Mouse (Mus musculus): ENCODE measurements around the gene Mrgprb8. TPM values are rescaled to one million over a fixed set of nuclear protein-coding genes. Genes with fewer than 3 reads are reported as not detected.

Mrgprb8 gene
- not detected in 2 replicates for polyA plus RNA-seq (2012; ENCODE audit: low replicate concordance)

DNA sequence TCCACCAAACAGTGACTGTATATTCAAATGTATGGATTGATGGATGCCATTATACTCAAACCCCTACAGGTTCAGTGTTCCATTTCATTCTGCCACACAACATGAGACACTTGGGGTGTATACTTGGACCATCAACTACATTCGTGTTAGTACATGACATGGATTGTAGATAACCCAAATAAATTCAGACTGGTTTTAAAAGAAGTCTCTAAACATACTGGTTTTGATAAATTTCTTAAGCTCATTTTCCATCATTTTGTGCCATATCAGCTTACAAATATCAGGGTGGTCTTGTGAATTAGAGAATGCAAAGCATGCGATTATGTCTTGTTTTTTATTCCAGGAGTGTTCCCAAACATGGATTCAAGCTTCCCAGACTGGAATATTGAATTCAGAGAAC, at the start of gene Mrgprb8:
Gene Mrgprb8 (plus strand): TSS at position 301 of the 400 bp plus-strand sequence.

Other genes starting within 250 kb of the Mrgprb8 start
- gene Mrgprb5, start 219.5 kb upstream of the Mrgprb8 start, polyA plus RNA-seq (2012; ENCODE audit: low replicate concordance), result not detected in 2 replicates
- not detected in 2 replicates for gene Mrgprb4, start 189.2 kb upstream of the Mrgprb8 start, polyA plus RNA-seq (2012; ENCODE audit: low replicate concordance)
- 0.08 TPM in 1 of 2 replicates, not detected in the other for gene Mrgprb1, start 67.8 kb downstream of the Mrgprb8 start, polyA plus RNA-seq (2012; ENCODE audit: low replicate concordance)
- gene Mrgprx2, start 110.8 kb downstream of the Mrgprb8 start, polyA plus RNA-seq (2012; ENCODE audit: low replicate concordance), result not detected in 2 replicates
- not detected in 2 replicates for gene Mrgprb2, start 169.6 kb downstream of the Mrgprb8 start, polyA plus RNA-seq (2012; ENCODE audit: low replicate concordance)